Mouse (Mus musculus) spleen, adult 2 months (tissue): ENCODE results near the gene Apba2.

ENCODE experiments used
- CTCF ChIP-seq: fragments of 200-500 bp; IDR thresholded peaks from 2 replicates; pipeline ENCODE4 v1.5.1; 2011; ENCODE audit warnings: mild to moderate bottlenecking, inconsistent platforms; ENCODE audit not compliant: insufficient read depth, insufficient read length, insufficient replicate concordance; ENCODE audit errors: extremely low read depth
- POLR2A ChIP-seq: fragments of 200-500 bp; IDR thresholded peaks from 2 replicates; pipeline ENCODE4 v1.6.1; 2011; ENCODE audit warnings: low read depth, low read length, inconsistent platforms

- no peak for TF ChIP-seq CTCF
- no peak for TF ChIP-seq POLR2A
These were observed 78.4 kb downstream of the Apba2 start for GRCm38 (mm10) chr7:64579887-64580286.
